Mouse (Mus musculus): Measurements from ENCODE around the gene Ppara. TPM values are rescaled to one million over a fixed set of nuclear protein-coding genes. Genes with fewer than 3 reads are reported as not detected.
A peak's percentile ranks its signal among the peaks of the same experiment; 100 is the strongest.

Ppara gene
- polyA plus RNA-seq, 1 experiment from 2014 or later, result 0.31 TPM

- Histone ChIP-seq H3K27me3 (ENCODE audit: control insufficient read depth, insufficient read depth, low read length) (no peaks in the 10 kb centered on the region; the same call in 1 of the 2 replicates), H3K9ac (ENCODE audit: low read length) (no peak overlapping the region), H3K9me3 (ENCODE audit: control insufficient read depth, low read length) (no peaks in the 10 kb centered on the region), H3K4me3 (ENCODE audit: low read depth, low read length) (no peak overlapping the region), H3K4me2 (ENCODE audit: low read depth, low read length, severe bottlenecking) (no peak overlapping the region), H3K27ac (ENCODE audit: low read depth, low read length) (no peak overlapping the region), H3K36me3 (ENCODE audit: control insufficient read depth, insufficient read depth, low read length) (no peaks in the 10 kb centered on the region), H3K4me1 (replicated peaks; ENCODE audit: control insufficient read depth, insufficient read depth, low read length) (no peaks in the 10 kb centered on the region)
- no peak for DNase-seq (ENCODE audit: low spot score)
- no peak for ATAC-seq (replicated peaks; ENCODE audit: low FRiP score)
- 86% methylated on average over 3 of the region's 3 CpGs for WGBS
Measured at GRCm38 (mm10) chr15:85715059-85715458, 19.7 kb upstream of the Ppara start.

GRCm38 (mm10) chr15:85716045-85716444, 18.7 kb upstream of the Ppara start:
- no peak overlapping the region for H3K4me3 ChIP-seq (ENCODE audit: low read depth, low read length)
- no peak overlapping the region for H3K9ac ChIP-seq (ENCODE audit: low read length)
- no peaks in the 10 kb centered on the region for H3K9me3 ChIP-seq (ENCODE audit: control insufficient read depth, low read length)
- no peak overlapping the region for H3K4me2 ChIP-seq (ENCODE audit: low read depth, low read length, severe bottlenecking)
- no peaks in the 10 kb centered on the region for H3K4me1 ChIP-seq (replicated peaks; ENCODE audit: control insufficient read depth, insufficient read depth, low read length)
- 10% methylated on average over 7 of the region's 7 CpGs for WGBS
- ATAC-seq (replicated peaks; ENCODE audit: low FRiP score) (peak; percentile 33; the same call in 1 of the 2 replicates), DNase-seq (ENCODE audit: low spot score) (peak; percentile 88)
- H3K27me3 ChIP-seq (ENCODE audit: control insufficient read depth, insufficient read depth, low read length), result no peaks in the 10 kb centered on the region; the same call in 1 of the 2 replicates
- no peaks in the 10 kb centered on the region for H3K36me3 ChIP-seq (ENCODE audit: control insufficient read depth, insufficient read depth, low read length)
- H3K27ac ChIP-seq (ENCODE audit: low read depth, low read length), result no peak overlapping the region

GRCm38 (mm10) chr15:85716591-85716990, 18.2 kb upstream of the Ppara start:
- Histone ChIP-seq H3K4me3 (ENCODE audit: low read depth, low read length) (no peak overlapping the region), H3K9ac (ENCODE audit: low read length) (no peak overlapping the region), H3K4me2 (ENCODE audit: low read depth, low read length, severe bottlenecking) (no peak overlapping the region), H3K9me3 (ENCODE audit: control insufficient read depth, low read length) (no peaks in the 10 kb centered on the region), H3K4me1 (replicated peaks; ENCODE audit: control insufficient read depth, insufficient read depth, low read length) (no peaks in the 10 kb centered on the region), H3K36me3 (ENCODE audit: control insufficient read depth, insufficient read depth, low read length) (no peaks in the 10 kb centered on the region), H3K27me3 (ENCODE audit: control insufficient read depth, insufficient read depth, low read length) (no peaks in the 10 kb centered on the region; the same call in 1 of the 2 replicates), H3K27ac (ENCODE audit: low read depth, low read length) (no peak overlapping the region)
- DNase-seq (ENCODE audit: low spot score) (no peak), ATAC-seq (replicated peaks; ENCODE audit: low FRiP score) (no peak)
- WGBS, result 86% methylated on average over 5 of the region's 5 CpGs

GRCm38 (mm10) chr15:85717008-85717407, 17.8 kb upstream of the Ppara start:
- no peak for ATAC-seq (replicated peaks; ENCODE audit: low FRiP score)
- WGBS, result 68% methylated on average over 4 of the region's 4 CpGs
- H3K27ac ChIP-seq (ENCODE audit: low read depth, low read length), result no peak overlapping the region
- H3K36me3 ChIP-seq (ENCODE audit: control insufficient read depth, insufficient read depth, low read length), result no peaks in the 10 kb centered on the region
- no peaks in the 10 kb centered on the region for H3K9me3 ChIP-seq (ENCODE audit: control insufficient read depth, low read length)
- H3K4me2 ChIP-seq (ENCODE audit: low read depth, low read length, severe bottlenecking), result no peak overlapping the region
- H3K27me3 ChIP-seq (ENCODE audit: control insufficient read depth, insufficient read depth, low read length), result no peaks in the 10 kb centered on the region; the same call in 1 of the 2 replicates
- H3K9ac ChIP-seq (ENCODE audit: low read length), result no peak overlapping the region
- DNase-seq (ENCODE audit: low spot score), result no peak
- no peaks in the 10 kb centered on the region for H3K4me1 ChIP-seq (replicated peaks; ENCODE audit: control insufficient read depth, insufficient read depth, low read length)
- no peak overlapping the region for H3K4me3 ChIP-seq (ENCODE audit: low read depth, low read length)

GRCm38 (mm10) chr15:85717800-85718199, 17.0 kb upstream of the Ppara start:
- no peaks in the 10 kb centered on the region for H3K9me3 ChIP-seq (ENCODE audit: control insufficient read depth, low read length)
- no peaks in the 10 kb centered on the region for H3K36me3 ChIP-seq (ENCODE audit: control insufficient read depth, insufficient read depth, low read length)
- no peak overlapping the region for H3K27ac ChIP-seq (ENCODE audit: low read depth, low read length)
- no peaks in the 10 kb centered on the region for H3K4me1 ChIP-seq (replicated peaks; ENCODE audit: control insufficient read depth, insufficient read depth, low read length)
- WGBS, result 75% methylated on average over 2 of the region's 2 CpGs
- ATAC-seq (replicated peaks; ENCODE audit: low FRiP score) (no peak), DNase-seq (ENCODE audit: low spot score) (no peak)
- H3K9ac ChIP-seq (ENCODE audit: low read length), result no peak overlapping the region
- H3K4me2 ChIP-seq (ENCODE audit: low read depth, low read length, severe bottlenecking), result no peak overlapping the region
- no peaks in the 10 kb centered on the region; the same call in 1 of the 2 replicates for H3K27me3 ChIP-seq (ENCODE audit: control insufficient read depth, insufficient read depth, low read length)
- H3K4me3 ChIP-seq (ENCODE audit: low read depth, low read length), result no peak overlapping the region

- Histone ChIP-seq H3K9ac (ENCODE audit: low read length) (no peak overlapping the region), H3K4me3 (ENCODE audit: low read depth, low read length) (no peak overlapping the region), H3K4me2 (ENCODE audit: low read depth, low read length, severe bottlenecking) (no peak overlapping the region), H3K27ac (ENCODE audit: low read depth, low read length) (no peak overlapping the region), H3K9me3 (ENCODE audit: control insufficient read depth, low read length) (no peaks in the 10 kb centered on the region), H3K27me3 (ENCODE audit: control insufficient read depth, insufficient read depth, low read length) (no peaks in the 10 kb centered on the region; the same call in 1 of the 2 replicates), H3K4me1 (replicated peaks; ENCODE audit: control insufficient read depth, insufficient read depth, low read length) (no peaks in the 10 kb centered on the region), H3K36me3 (ENCODE audit: control insufficient read depth, insufficient read depth, low read length) (no peaks in the 10 kb centered on the region)
- 84% methylated on average over 7 of the region's 7 CpGs for WGBS
- ATAC-seq (replicated peaks; ENCODE audit: low FRiP score), result no peak
- no peak for DNase-seq (ENCODE audit: low spot score)
Measured at GRCm38 (mm10) chr15:85719017-85719416, 15.8 kb upstream of the Ppara start.

GRCm38 (mm10) chr15:85720366-85720841, 14.4 kb upstream of the Ppara start:
- Histone ChIP-seq H3K27ac (ENCODE audit: low read depth, low read length) (no peak overlapping the region), H3K27me3 (ENCODE audit: control insufficient read depth, insufficient read depth, low read length) (no peaks in the 10 kb centered on the region; the same call in 1 of the 2 replicates), H3K36me3 (ENCODE audit: control insufficient read depth, insufficient read depth, low read length) (no peaks in the 10 kb centered on the region), H3K4me2 (ENCODE audit: low read depth, low read length, severe bottlenecking) (no peak overlapping the region), H3K9ac (ENCODE audit: low read length) (no peak overlapping the region), H3K4me1 (replicated peaks; ENCODE audit: control insufficient read depth, insufficient read depth, low read length) (no peaks in the 10 kb centered on the region), H3K9me3 (ENCODE audit: control insufficient read depth, low read length) (no peaks in the 10 kb centered on the region), H3K4me3 (ENCODE audit: low read depth, low read length) (no peak overlapping the region)
- WGBS, result 77% methylated on average over 6 of the region's 6 CpGs
- DNase-seq (ENCODE audit: low spot score) (no peak), ATAC-seq (replicated peaks; ENCODE audit: low FRiP score) (no peak)

- ATAC-seq (replicated peaks; ENCODE audit: low FRiP score), result no peak
- 54% methylated on average over 11 of the region's 11 CpGs for WGBS
- Histone ChIP-seq H3K4me3 (ENCODE audit: low read depth, low read length) (no peak overlapping the region), H3K36me3 (ENCODE audit: control insufficient read depth, insufficient read depth, low read length) (no peaks in the 10 kb centered on the region), H3K4me1 (replicated peaks; ENCODE audit: control insufficient read depth, insufficient read depth, low read length) (no peaks in the 10 kb centered on the region), H3K27ac (ENCODE audit: low read depth, low read length) (no peak overlapping the region), H3K9ac (ENCODE audit: low read length) (no peak overlapping the region), H3K9me3 (ENCODE audit: control insufficient read depth, low read length) (no peaks in the 10 kb centered on the region), H3K4me2 (ENCODE audit: low read depth, low read length, severe bottlenecking) (no peak overlapping the region), H3K27me3 (ENCODE audit: control insufficient read depth, insufficient read depth, low read length) (no peaks in the 10 kb centered on the region)
- DNase-seq (ENCODE audit: low spot score), result no peak
Measured at GRCm38 (mm10) chr15:85724271-85725165, 10.3 kb upstream of the Ppara start.
